In the genomic region with DNA sequence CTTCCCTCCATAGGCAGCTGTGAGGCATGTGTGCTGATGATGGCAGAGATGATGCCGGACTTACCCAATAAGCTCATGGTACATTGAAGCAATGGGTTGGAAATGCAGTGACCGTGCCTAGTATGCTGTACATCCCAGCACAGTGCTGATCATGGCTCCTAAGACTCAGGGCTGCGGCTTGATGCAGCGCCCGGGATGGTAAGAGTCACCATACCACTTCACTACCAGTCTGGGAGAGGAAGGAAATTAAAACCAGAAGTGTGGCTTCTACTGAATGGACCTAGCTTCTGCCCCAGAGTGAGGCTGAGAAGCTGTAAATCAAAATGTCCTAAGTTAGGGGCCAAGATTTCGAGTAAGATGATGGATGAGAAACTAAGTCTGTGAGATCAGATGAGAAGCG, we compare ENCODE assay signal across 24 mouse cellular contexts.
A peak's percentile ranks its signal among the peaks of the same experiment; 100 is the strongest.
DNase-seq lines count a peak whose midpoint lies in the region; ATAC-seq lines count a peak whose summit lies in the region.
"Had no signal": no experiment of that assay in that cellular context is flagged by ENCODE, and none has a peak within 500 bp of the region (broad histone marks: within the 10 kb centered on the region; RNA-seq: fewer than 3 reads in every experiment).

No protein-coding gene starts in this region.

- H3K4me3 ChIP-seq in megakaryocyte, embryonic 14.5 days (replicated peaks), result peak overlapping the region; percentile 42
- no peak overlapping the region for H3K4me3 ChIP-seq in embryonic facial prominence, embryonic 13.5 days
- H3K4me3 ChIP-seq in limb, embryonic 12.5 days (replicated peaks), result no peak overlapping the region
- H3K4me3 ChIP-seq: embryonic facial prominence, embryonic 12.5 days; forebrain, embryonic 13.5 days; heart, embryonic 13.5 days; hindbrain, embryonic 15.5 days; layer of hippocampus, adult 2 months; liver, embryonic 15.5 days; lung, embryonic 15.5 days; midbrain, embryonic 10.5 days had no signal

- H3K27ac ChIP-seq in embryonic facial prominence, embryonic 13.5 days, result peak overlapping the region; percentile 64; the same call in 1 of the 2 replicates
- H3K27ac ChIP-seq in limb, embryonic 12.5 days, result peak overlapping the region; percentile 26; the same call in 1 of the 2 replicates
- H3K27ac ChIP-seq: embryonic facial prominence, embryonic 12.5 days; forebrain, embryonic 13.5 days; heart, embryonic 13.5 days; hindbrain, embryonic 15.5 days; layer of hippocampus, adult 2 months; liver, embryonic 15.5 days; lung, embryonic 15.5 days; midbrain, embryonic 10.5 days had no signal

- H3K9ac ChIP-seq in embryonic facial prominence, embryonic 13.5 days, result no peak overlapping the region
- H3K9ac ChIP-seq in limb, embryonic 12.5 days (replicated peaks), result no peak overlapping the region
- H3K9ac ChIP-seq: embryonic facial prominence, embryonic 12.5 days; forebrain, embryonic 13.5 days; heart, embryonic 13.5 days; hindbrain, embryonic 15.5 days; liver, embryonic 15.5 days; lung, embryonic 15.5 days had no signal

- no peaks in the 10 kb centered on the region for H3K9me3 ChIP-seq in megakaryocyte, embryonic 14.5 days
- H3K9me3 ChIP-seq in embryonic facial prominence, embryonic 13.5 days, result no peaks in the 10 kb centered on the region
- H3K9me3 ChIP-seq in limb, embryonic 12.5 days, result no peaks in the 10 kb centered on the region
- H3K9me3 ChIP-seq: embryonic facial prominence, embryonic 12.5 days; forebrain, embryonic 13.5 days; heart, embryonic 13.5 days; hindbrain, embryonic 15.5 days; liver, embryonic 15.5 days; lung, embryonic 15.5 days; midbrain, embryonic 10.5 days had no signal

- no peak overlapping the region for H3K4me2 ChIP-seq in embryonic facial prominence, embryonic 13.5 days
- H3K4me2 ChIP-seq in limb, embryonic 12.5 days, result no peak overlapping the region
- H3K4me2 ChIP-seq: embryonic facial prominence, embryonic 12.5 days; forebrain, embryonic 13.5 days; heart, embryonic 13.5 days; hindbrain, embryonic 15.5 days; liver, embryonic 15.5 days; lung, embryonic 15.5 days had no signal

- WGBS in embryonic facial prominence, embryonic 13.5 days, result 49% methylated on average over 7 of the region's 7 CpGs
- WGBS in limb, embryonic 12.5 days, result 39% methylated on average over 7 of the region's 7 CpGs

- ATAC-seq in megakaryocyte, adult 5-6 weeks (ENCODE audit: poor library complexity, severe bottlenecking), result no peak
- no peak for ATAC-seq in embryonic facial prominence, embryonic 13.5 days (ENCODE audit: insufficient number of reproducible peaks, insufficient read depth, low FRiP score, low TSS enrichment, low read depth)
- ATAC-seq in limb, embryonic 12.5 days (ENCODE audit: insufficient number of reproducible peaks, insufficient read depth, low FRiP score, low TSS enrichment, low read depth), result no peak
- ATAC-seq in frontal cortex, adult (ENCODE audit: low TSS enrichment), result no peak
- ATAC-seq: activated CD4-positive, CD25-positive, alpha-beta regulatory T cell, adult 4 months; forebrain, embryonic 13.5 days had no signal

- no peaks in the 10 kb centered on the region for H3K36me3 ChIP-seq in megakaryocyte, embryonic 14.5 days (replicated peaks; ENCODE audit: low read length)
- H3K36me3 ChIP-seq in embryonic facial prominence, embryonic 13.5 days, result no peaks in the 10 kb centered on the region
- H3K36me3 ChIP-seq in limb, embryonic 12.5 days, result no peaks in the 10 kb centered on the region
- H3K36me3 ChIP-seq: embryonic facial prominence, embryonic 12.5 days; heart, embryonic 13.5 days; hindbrain, embryonic 15.5 days; liver, embryonic 15.5 days; lung, embryonic 15.5 days; midbrain, embryonic 10.5 days had no signal

- no peak for DNase-seq in urinary bladder, postnatal 4 days (ENCODE audit: low spot score in 2 of 2)
- no peak for DNase-seq in cerebellum, adult 9-11 months
- DNase-seq: adrenal gland, postnatal 10 days; cerebellum, adult 8-10 months; gastrocnemius, postnatal 10 days; kidney, adult 9 months; kidney, postnatal 14 days; lung, postnatal 36 days; right cerebral cortex, postnatal 14 days; thymus, adult 2 months had no signal

- peaks cover 29% of the 10 kb centered on the region for H3K27me3 ChIP-seq in megakaryocyte, embryonic 14.5 days (replicated peaks)
- H3K27me3 ChIP-seq in embryonic facial prominence, embryonic 13.5 days, result no peaks in the 10 kb centered on the region
- H3K27me3 ChIP-seq in limb, embryonic 12.5 days, result no peaks in the 10 kb centered on the region
- H3K27me3 ChIP-seq: embryonic facial prominence, embryonic 12.5 days; forebrain, embryonic 13.5 days; heart, embryonic 13.5 days; hindbrain, embryonic 15.5 days; liver, embryonic 15.5 days; lung, embryonic 15.5 days had no signal

- H3K4me1 ChIP-seq in megakaryocyte, embryonic 14.5 days, result peaks cover 3% of the 10 kb centered on the region
- peaks cover 35% of the 10 kb centered on the region for H3K4me1 ChIP-seq in embryonic facial prominence, embryonic 13.5 days
- peaks cover 48% of the 10 kb centered on the region for H3K4me1 ChIP-seq in limb, embryonic 12.5 days (replicated peaks)
- H3K4me1 ChIP-seq: liver, embryonic 15.5 days; lung, embryonic 15.5 days had no signal
